19 mouse cellular contexts compared by ENCODE assay signal in genomic region chr17:24375886-24376285, GRCm38 (mm10). TPM values are rescaled to one million over a fixed set of nuclear protein-coding genes. Genes with fewer than 3 reads are reported as not detected.
"Had no signal": no experiment of that assay in that cellular context is flagged by ENCODE, and none has a peak within 500 bp of the region (broad histone marks: within the 10 kb centered on the region; RNA-seq: fewer than 3 reads in every experiment).

No protein-coding gene starts in this region.

- H3K27ac ChIP-seq: intestine, embryonic 15.5 days; kidney, embryonic 15.5 days; limb, embryonic 12.5 days; limb, embryonic 15.5 days; midbrain, embryonic 10.5 days; midbrain, embryonic 13.5 days; neural tube, embryonic 13.5 days; stomach, postnatal 0 days had no signal

- H3K36me3 ChIP-seq: intestine, embryonic 15.5 days; limb, embryonic 12.5 days had no signal

- H3K9ac ChIP-seq: intestine, embryonic 15.5 days; kidney, embryonic 15.5 days; limb, embryonic 12.5 days; limb, embryonic 15.5 days; midbrain, embryonic 13.5 days; neural tube, embryonic 13.5 days had no signal

- H3K4me2 ChIP-seq: intestine, embryonic 15.5 days; kidney, embryonic 15.5 days; limb, embryonic 12.5 days; limb, embryonic 15.5 days; midbrain, embryonic 13.5 days; neural tube, embryonic 13.5 days had no signal

- H3K9me3 ChIP-seq: intestine, embryonic 15.5 days; kidney, embryonic 15.5 days; limb, embryonic 12.5 days; limb, embryonic 15.5 days; midbrain, embryonic 10.5 days; midbrain, embryonic 13.5 days; neural tube, embryonic 13.5 days had no signal

- DNase-seq: left cerebral cortex, postnatal 4 days; lung, adult 2 months; lung, postnatal 14 days; lung, postnatal 4 days; retina, postnatal 1 day; thymus, adult 2 months; thymus, postnatal 14 days; thymus, postnatal 4 days had no signal

- H3K4me3 ChIP-seq: intestine, embryonic 15.5 days; kidney, embryonic 15.5 days; limb, embryonic 12.5 days; limb, embryonic 15.5 days; midbrain, embryonic 10.5 days; midbrain, embryonic 13.5 days; myocyte; neural tube, embryonic 13.5 days had no signal

- ATAC-seq: intestine, embryonic 15.5 days; midbrain, embryonic 13.5 days; midbrain, embryonic 16.5 days had no signal

- H3K4me1 ChIP-seq: intestine, embryonic 15.5 days; kidney, embryonic 15.5 days; limb, embryonic 15.5 days; midbrain, embryonic 10.5 days; midbrain, embryonic 13.5 days; neural tube, embryonic 13.5 days had no signal

- H3K27me3 ChIP-seq: intestine, embryonic 15.5 days; kidney, embryonic 15.5 days; limb, embryonic 12.5 days; limb, embryonic 15.5 days; midbrain, embryonic 13.5 days; neural tube, embryonic 13.5 days had no signal

RNA-seq across cellular contexts. Expression of gene Abca17, which starts 25.0 kb away (rescaled TPM):
- polyA plus RNA-seq: intestine, embryonic 15.5 days; limb, embryonic 12.5 days; limb, embryonic 15.5 days; myocyte; stomach, embryonic 14.5 days; stomach, postnatal 0 days had no signal
